Mouse (Mus musculus) heart, embryonic 11.5 days (tissue): ENCODE data around the gene H2-DMb2. TPM values are rescaled to one million over a fixed set of nuclear protein-coding genes. Genes with fewer than 3 reads are reported as not detected.
A peak's percentile ranks its signal among the peaks of the same experiment; 100 is the strongest.

ENCODE experiments used
- ATAC-seq: fragments of 200-750 bp; cut with Nextera tagmentation; replicated peaks from 2 replicates; pipeline ENCODE4 v1.8.0; 2017; ENCODE audit warnings: moderate library complexity; ENCODE audit not compliant: insufficient number of reproducible peaks, low FRiP score, low TSS enrichment
- H3K27ac ChIP-seq: fragments of 300-500 bp; sonication (generic); 2 replicates; pipeline ENCODE4 v1.5.1; 2014; ENCODE audit warnings: mild to moderate bottlenecking, low read depth, low read length
- H3K27me3 ChIP-seq: fragments of 300-500 bp; sonication (generic); 2 replicates; pipeline ENCODE4 v1.6.1; 2014; ENCODE audit warnings: mild to moderate bottlenecking, low read length, mixed read lengths; ENCODE audit not compliant: control insufficient read depth, insufficient read depth
- H3K36me3 ChIP-seq: fragments of 300-500 bp; sonication (generic); 2 replicates; pipeline ENCODE4 v1.6.1; 2014; ENCODE audit warnings: mild to moderate bottlenecking, low read length, moderate library complexity, mixed read lengths; ENCODE audit not compliant: control insufficient read depth, insufficient read depth
- H3K4me1 ChIP-seq: fragments of 300-500 bp; sonication (generic); 2 replicates; pipeline ENCODE4 v1.6.1; 2014; ENCODE audit warnings: low read length; ENCODE audit not compliant: control insufficient read depth, insufficient read depth
- H3K4me2 ChIP-seq: fragments of 300-500 bp; sonication (generic); 2 replicates; pipeline ENCODE4 v1.6.1; 2014; ENCODE audit warnings: mild to moderate bottlenecking, moderate library complexity
- H3K4me3 ChIP-seq: fragments of 300-500 bp; sonication (generic); 2 replicates; pipeline ENCODE4 v1.5.1; 2014; ENCODE audit warnings: low read depth, low read length
- H3K9ac ChIP-seq: fragments of 300-500 bp; sonication (generic); 2 replicates; pipeline ENCODE4 v1.6.1; 2014; ENCODE audit warnings: mild to moderate bottlenecking, low read depth, low read length, moderate library complexity
- H3K9me3 ChIP-seq: fragments of 300-500 bp; sonication (generic); replicated peaks from 2 replicates; pipeline ENCODE4 v1.6.1; 2016; ENCODE audit warnings: low read length; ENCODE audit not compliant: control insufficient read depth
- WGBS: fragments of 180-500 bp; shearing (Covaris S2); extraction: QIAGEN DNeasy Blood & Tissue Kit; methylation state at CpG from one replicate; pipeline ENCODE4 v1.1.7; 2014; ENCODE audit not compliant: insufficient replicate concordance; 5-methylcytosine and 5-hydroxymethylcytosine counted together
- polyA plus RNA-seq: library from polyadenylated mRNA; unstranded; fragments of >200 nt; fragmentation: Nextera tagmentation; extraction: Ambion mirVana; gene quantifications from 2 replicates; pipeline ENCODE4 v1.2.1, GENCODE M21; 2014

Gene H2-DMb2
- polyA plus RNA-seq, 1 experiment from 2014 or later: not detected

- Histone ChIP-seq H3K36me3 (peaks cover 71% of the 10 kb centered on the region), H3K4me3 (no peak overlapping the region), H3K27me3 (no peaks in the 10 kb centered on the region), H3K9ac (no peak overlapping the region), H3K27ac (no peak overlapping the region), H3K4me2 (no peak overlapping the region), H3K4me1 (peaks cover 15% of the 10 kb centered on the region), H3K9me3 (no peaks in the 10 kb centered on the region)
- ATAC-seq: no peak
- 95% methylated on average over 7 of the region's 7 CpGs for WGBS
Observed at GRCm38 (mm10) chr17:34114114-34114513, 29.0 kb upstream of the H2-DMb2 start.

- Histone ChIP-seq H3K4me3 (peak overlapping the region; percentile 99), H3K36me3 (peaks cover 57% of the 10 kb centered on the region), H3K9ac (peak overlapping the region; percentile 99), H3K4me2 (peak overlapping the region; percentile 98), H3K27me3 (no peaks in the 10 kb centered on the region), H3K4me1 (peaks cover 15% of the 10 kb centered on the region), H3K27ac (no peak overlapping the region), H3K9me3 (no peaks in the 10 kb centered on the region)
- ATAC-seq: no peak
- 38% methylated on average over 7 of the region's 7 CpGs for WGBS
Observed at GRCm38 (mm10) chr17:34116736-34117370, 26.3 kb upstream of the H2-DMb2 start.

GRCm38 (mm10) chr17:34117421-34118112 lies 25.5 kb upstream of the H2-DMb2 start:
- no peak for ATAC-seq
- Histone ChIP-seq H3K9ac (peak overlapping the region; percentile 99), H3K4me2 (peak overlapping the region; percentile 98), H3K4me1 (peaks cover 15% of the 10 kb centered on the region), H3K27me3 (no peaks in the 10 kb centered on the region), H3K4me3 (peak overlapping the region; percentile 99), H3K27ac (no peak overlapping the region), H3K36me3 (peaks cover 50% of the 10 kb centered on the region), H3K9me3 (no peaks in the 10 kb centered on the region)
- 2% methylated on average over 5 of the region's 5 CpGs for WGBS

DNA sequence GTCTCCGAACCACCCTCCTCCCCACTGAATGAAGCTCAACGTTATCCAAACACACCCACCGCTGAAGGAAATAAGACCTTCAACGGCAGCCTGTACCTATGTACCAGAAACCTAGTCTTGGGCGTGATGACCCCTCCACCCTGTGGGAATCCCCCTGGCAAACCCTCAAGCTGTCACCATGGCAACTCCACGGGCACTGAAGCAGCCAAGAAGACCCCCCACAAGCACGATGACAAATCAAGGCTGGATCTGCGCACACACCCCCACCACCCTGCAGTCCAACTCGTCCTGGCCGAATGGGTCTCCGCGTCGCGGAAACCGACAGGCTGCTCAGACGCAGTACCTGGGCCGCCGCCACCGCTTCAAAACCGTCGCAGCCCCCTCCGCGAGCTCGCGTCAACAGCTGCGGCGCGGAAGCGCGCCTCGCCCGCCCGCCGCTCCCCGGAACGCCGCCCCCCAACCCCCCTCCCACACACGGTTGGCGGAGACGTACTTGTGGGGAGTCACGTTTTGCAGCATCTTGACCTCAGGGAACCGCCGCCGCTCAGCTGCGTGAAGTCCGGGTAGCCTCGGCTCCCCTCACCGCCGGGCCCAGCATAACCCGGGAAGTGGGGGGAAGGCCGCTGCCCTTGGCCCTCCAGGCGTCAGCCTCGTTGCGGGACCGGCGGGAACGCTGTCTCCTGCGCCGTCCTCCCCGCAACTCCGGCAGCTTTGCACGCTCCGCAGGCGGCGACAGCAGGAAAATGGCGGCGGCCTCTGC lies 24.8 kb upstream of the H2-DMb2 start:
- H3K9me3 ChIP-seq: no peaks in the 10 kb centered on the region
- no peaks in the 10 kb centered on the region for H3K27me3 ChIP-seq
- H3K36me3 ChIP-seq: peaks cover 42% of the 10 kb centered on the region
- peak overlapping the region; percentile 99 for H3K4me3 ChIP-seq
- under 1% methylated on average over 65 of the region's 67 CpGs for WGBS
- ATAC-seq: no peak
- H3K9ac ChIP-seq: peak overlapping the region; percentile 99
- peak overlapping the region; percentile 98 for H3K4me2 ChIP-seq
- H3K27ac ChIP-seq: peak overlapping the region; percentile 100
- peaks cover 15% of the 10 kb centered on the region for H3K4me1 ChIP-seq

- Histone ChIP-seq H3K9ac (peak overlapping the region; percentile 99), H3K4me1 (peaks cover 20% of the 10 kb centered on the region), H3K36me3 (peaks cover 37% of the 10 kb centered on the region), H3K9me3 (no peaks in the 10 kb centered on the region), H3K4me3 (peak overlapping the region; percentile 99), H3K27me3 (no peaks in the 10 kb centered on the region), H3K4me2 (peak overlapping the region; percentile 98), H3K27ac (peak overlapping the region; percentile 100)
- WGBS: 0% methylated on average over 38 of the region's 38 CpGs
- ATAC-seq: peak; percentile 12; the same call in 1 of the 2 replicates
Observed at GRCm38 (mm10) chr17:34118873-34119248, 24.2 kb upstream of the H2-DMb2 start.

GRCm38 (mm10) chr17:34119249-34120179 lies 23.6 kb upstream of the H2-DMb2 start, which contains the start of gene H2-DMa:
Gene H2-DMa (plus strand): TSS chr17:34119541.
- under 1% methylated on average over 96 of the region's 96 CpGs for WGBS
- Histone ChIP-seq H3K9ac (peak within 1 kb of the TSS; percentile 99), H3K9me3 (no peaks in the 10 kb centered on the region)

DNA sequence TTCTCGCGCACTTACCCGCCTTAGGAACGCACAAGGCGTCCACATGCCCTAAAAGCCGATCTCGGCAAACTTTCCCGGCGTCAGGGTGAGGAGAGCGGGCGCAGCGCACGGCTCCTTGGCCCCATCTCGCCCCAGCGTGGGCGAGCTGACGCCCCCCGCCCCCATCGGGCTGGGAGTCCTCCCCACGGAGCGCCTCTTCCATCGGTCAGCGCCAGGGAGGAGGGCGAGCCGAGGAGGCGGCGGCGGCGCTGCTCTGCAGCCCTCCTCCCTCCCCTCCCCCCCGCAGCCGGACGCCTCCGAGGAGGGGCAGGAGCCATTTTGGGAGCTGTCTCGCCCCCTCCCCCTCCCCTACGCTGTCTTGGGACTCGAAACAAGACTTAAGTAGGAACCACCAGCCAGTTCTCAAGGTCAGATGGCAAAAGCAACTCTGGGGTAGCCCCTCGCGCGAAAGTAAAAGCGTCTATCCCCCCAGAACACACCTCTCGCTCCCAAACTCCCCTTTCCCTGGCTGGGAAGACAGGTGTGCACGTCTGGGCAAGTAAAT lies 22.9 kb upstream of the H2-DMb2 start:
- H3K9me3 ChIP-seq: no peaks in the 10 kb centered on the region
- no peaks in the 10 kb centered on the region for H3K27me3 ChIP-seq
- H3K4me2 ChIP-seq: peak overlapping the region; percentile 98
- WGBS: 0% methylated on average over 34 of the region's 42 CpGs
- H3K4me3 ChIP-seq: peak overlapping the region; percentile 99
- ATAC-seq: peak; percentile 12; the same call in 1 of the 2 replicates
- peak overlapping the region; percentile 100 for H3K27ac ChIP-seq
- peak overlapping the region; percentile 99 for H3K9ac ChIP-seq
- peaks cover 16% of the 10 kb centered on the region for H3K4me1 ChIP-seq
- H3K36me3 ChIP-seq: peaks cover 23% of the 10 kb centered on the region

More at GRCm38 (mm10) chr17:34119249-34120179, 23.6 kb upstream of the H2-DMb2 start, which contains the start of gene H2-DMa:
- H3K27me3 ChIP-seq: no peaks in the 10 kb centered on the region
- H3K4me1 ChIP-seq: peaks cover 22% of the 10 kb centered on the region
- peak within 1 kb of the TSS; percentile 99 for H3K4me3 ChIP-seq
- ATAC-seq: peak; percentile 77
- peak within 1 kb of the TSS; percentile 100 for H3K27ac ChIP-seq
- H3K36me3 ChIP-seq: peaks cover 30% of the 10 kb centered on the region
- peak within 1 kb of the TSS; percentile 98 for H3K4me2 ChIP-seq
